Mouse (Mus musculus) layer of hippocampus, postnatal 14 days (tissue): ENCODE measurements at regions not wholly inside any gene's neighbourhood (a gene's known extent, or its start where the extent isn't known, plus 50 kb on each side); places are given as distances from the start of the nearest gene placed in this dataset.

ENCODE experiments used
- DNase-seq, 2 experiments: peaks; one replicate each; pipeline ENCODE4 v3.0.0; 2021 to 2022; ENCODE audit warnings: low spot score in 2 of 2, mixed read lengths in 1 of 2

- DNase-seq = peak; percentile 4 to 13
Observed at GRCm38 (mm10) chr16:82133955-82134665, 694.1 kb upstream of the Gm21833 start.

- no peak for DNase-seq
Observed at GRCm38 (mm10) chr16:82135255-82135654, 692.9 kb upstream of the Gm21833 start.

- no peak for DNase-seq
Observed at GRCm38 (mm10) chr16:82182797-82183196, 645.4 kb upstream of the Gm21833 start.

- DNase-seq = no peak
Observed at GRCm38 (mm10) chr16:82232916-82233315, 595.3 kb upstream of the Gm21833 start.

GRCm38 (mm10) chr16:82243851-82244250 is 584.3 kb upstream of the Gm21833 start:
- DNase-seq = no peak
